Mouse (Mus musculus) embryonic facial prominence, embryonic 11.5 days (tissue): ENCODE measurements around the gene Kit. TPM values are rescaled to one million over a fixed set of nuclear protein-coding genes. Genes with fewer than 3 reads are reported as not detected.

Experiments used
- ATAC-seq: fragments of 200-750 bp; cut with Nextera tagmentation; replicated peaks from 2 replicates; pipeline ENCODE4 v1.8.0; 2017; ENCODE audit warnings: low read depth; ENCODE audit not compliant: insufficient number of reproducible peaks, low FRiP score, low TSS enrichment
- DNase-seq: peaks from one replicate; pipeline ENCODE4 v3.0.0-alpha.2; 2015; ENCODE audit warnings: low spot score
- H3K27ac ChIP-seq: fragments of 300-500 bp; sonication (generic); replicated peaks from 2 replicates; pipeline ENCODE4 v1.5.1; 2014; ENCODE audit warnings: mild to moderate bottlenecking, low read depth, low read length, control low read depth
- H3K27me3 ChIP-seq: fragments of 300-500 bp; sonication (generic); 2 replicates; pipeline ENCODE4 v1.6.1; 2014; ENCODE audit warnings: mild to moderate bottlenecking, low read length, moderate library complexity, mixed read lengths; ENCODE audit not compliant: control insufficient read depth, insufficient read depth
- H3K36me3 ChIP-seq: fragments of 300-500 bp; sonication (generic); replicated peaks from 2 replicates; pipeline ENCODE4 v1.6.1; 2014; ENCODE audit warnings: low read depth, mild to moderate bottlenecking, low read length, moderate library complexity, mixed read lengths; ENCODE audit not compliant: control insufficient read depth, insufficient read depth
- H3K4me1 ChIP-seq: fragments of 300-500 bp; sonication (generic); 2 replicates; pipeline ENCODE4 v1.6.1; 2014; ENCODE audit warnings: low read length, mixed read lengths; ENCODE audit not compliant: control insufficient read depth, insufficient read depth
- H3K4me2 ChIP-seq: fragments of 300-500 bp; sonication (generic); 2 replicates; pipeline ENCODE4 v1.6.1; 2014; ENCODE audit warnings: low read depth, mild to moderate bottlenecking, control low read depth, low read length, moderate library complexity
- H3K4me3 ChIP-seq: fragments of 300-500 bp; sonication (generic); 2 replicates; pipeline ENCODE4 v1.5.1; 2014; ENCODE audit warnings: low read depth, low read length, control low read depth
- H3K9ac ChIP-seq: fragments of 300-500 bp; sonication (generic); replicated peaks from 2 replicates; pipeline ENCODE4 v1.6.1; 2014; ENCODE audit warnings: mild to moderate bottlenecking, control low read depth, low read length
- H3K9me3 ChIP-seq: fragments of 300-500 bp; sonication (generic); replicated peaks from 2 replicates; pipeline ENCODE4 v1.6.1; 2016; ENCODE audit warnings: mild to moderate bottlenecking, low read length, inconsistent platforms, mixed read lengths; ENCODE audit not compliant: control insufficient read depth
- WGBS: fragments of 180-500 bp; shearing (Covaris S2); extraction: QIAGEN DNeasy Blood & Tissue Kit; methylation state at CpG from one replicate; pipeline ENCODE4 v1.1.7; 2014; 5-methylcytosine and 5-hydroxymethylcytosine counted together
- polyA plus RNA-seq: library from polyadenylated mRNA; unstranded; fragments of >200 nt; fragmentation: Nextera tagmentation; extraction: Ambion mirVana; gene quantifications from 2 replicates; pipeline ENCODE4 v1.2.1, GENCODE M21; 2014

Gene Kit
- polyA plus RNA-seq, 1 experiment from 2014 or later = 21.0 TPM

DNA sequence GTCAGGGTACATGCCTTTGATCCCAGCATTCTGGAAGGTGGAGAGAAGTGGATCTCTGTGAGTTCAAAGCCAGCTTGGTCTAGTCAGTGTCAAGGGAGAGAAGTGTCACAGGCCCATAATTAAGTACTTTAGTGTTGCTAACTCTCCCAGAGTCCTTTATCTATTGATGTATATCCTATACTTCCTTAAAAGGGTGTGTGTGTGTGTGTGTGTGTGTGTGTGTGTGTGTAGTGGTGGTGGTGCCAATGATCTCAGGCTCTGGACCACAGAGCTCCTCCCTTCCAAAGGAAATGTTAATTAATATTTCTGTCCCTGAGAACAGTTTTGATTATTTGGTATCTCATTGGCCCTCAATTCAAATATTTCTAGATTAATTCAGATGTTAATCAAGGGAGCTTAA lies 50.3 kb downstream of the Kit start:
- no peak for DNase-seq
- Histone ChIP-seq H3K27me3 (no peaks in the 10 kb centered on the region), H3K36me3 (no peaks in the 10 kb centered on the region; the same call in 1 of the 2 replicates), H3K9ac (no peak overlapping the region), H3K4me1 (no peaks in the 10 kb centered on the region), H3K9me3 (no peaks in the 10 kb centered on the region), H3K4me2 (no peak overlapping the region), H3K27ac (no peak overlapping the region), H3K4me3 (no peak overlapping the region)
- ATAC-seq = no peak

DNA sequence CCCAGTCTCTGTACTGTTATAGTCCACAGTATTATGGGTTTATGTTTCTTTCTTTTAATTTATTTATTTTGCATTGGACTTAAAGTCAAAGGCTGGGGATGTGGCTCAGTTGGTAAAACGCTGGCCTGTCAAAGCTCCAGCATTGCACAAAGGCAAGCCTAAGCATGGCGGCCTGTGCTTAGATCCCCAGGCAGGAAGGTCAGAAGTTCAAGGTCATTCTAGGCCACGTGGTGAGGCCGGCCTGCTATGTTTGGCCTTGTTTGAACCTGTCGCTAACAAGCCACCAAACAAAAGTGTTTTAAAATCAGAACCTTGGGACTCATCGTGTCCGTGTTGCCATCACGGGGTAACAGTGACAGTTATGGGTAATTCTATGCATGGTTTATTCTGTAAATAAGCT lies 51.6 kb downstream of the Kit start:
- no peak for ATAC-seq
- WGBS = 56% methylated on average over 8 of the region's 8 CpGs

DNA sequence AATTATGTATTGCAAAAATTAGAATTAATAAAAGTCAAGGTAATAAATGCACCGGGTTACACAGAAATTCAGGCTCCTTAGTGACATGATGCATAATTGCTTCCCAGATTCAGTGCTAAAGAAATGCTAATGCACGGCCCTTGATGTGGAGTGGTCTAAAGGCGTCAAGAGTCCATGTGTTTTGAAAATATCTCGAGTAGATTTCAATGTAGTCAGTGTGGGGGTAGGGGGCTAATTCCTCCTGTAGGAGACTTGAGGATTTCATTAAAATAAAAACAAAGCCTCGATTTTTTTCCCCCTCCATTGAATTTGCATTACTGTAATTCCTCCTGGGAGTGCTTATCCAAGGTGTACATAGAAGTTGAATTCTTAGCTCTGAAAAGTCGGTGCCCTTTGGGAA lies 52.0 kb downstream of the Kit start:
- ATAC-seq (no peak), DNase-seq (no peak)
- H3K27ac ChIP-seq = no peak overlapping the region
- 68% methylated on average over 6 of the region's 6 CpGs for WGBS
- H3K4me2 ChIP-seq = no peak overlapping the region
- no peak overlapping the region for H3K9ac ChIP-seq
- no peak overlapping the region for H3K4me3 ChIP-seq
- no peaks in the 10 kb centered on the region for H3K27me3 ChIP-seq
- H3K4me1 ChIP-seq = no peaks in the 10 kb centered on the region
- no peaks in the 10 kb centered on the region for H3K9me3 ChIP-seq
- H3K36me3 ChIP-seq = no peaks in the 10 kb centered on the region

More for the DNA sequence above, 51.6 kb downstream of the Kit start:
- no peaks in the 10 kb centered on the region for H3K27me3 ChIP-seq
- no peaks in the 10 kb centered on the region for H3K4me1 ChIP-seq
- no peak overlapping the region for H3K4me3 ChIP-seq
- no peak overlapping the region for H3K9ac ChIP-seq
- H3K36me3 ChIP-seq = no peaks in the 10 kb centered on the region
- no peaks in the 10 kb centered on the region for H3K9me3 ChIP-seq
- H3K27ac ChIP-seq = no peak overlapping the region
- H3K4me2 ChIP-seq = no peak overlapping the region
- no peak for DNase-seq

DNA sequence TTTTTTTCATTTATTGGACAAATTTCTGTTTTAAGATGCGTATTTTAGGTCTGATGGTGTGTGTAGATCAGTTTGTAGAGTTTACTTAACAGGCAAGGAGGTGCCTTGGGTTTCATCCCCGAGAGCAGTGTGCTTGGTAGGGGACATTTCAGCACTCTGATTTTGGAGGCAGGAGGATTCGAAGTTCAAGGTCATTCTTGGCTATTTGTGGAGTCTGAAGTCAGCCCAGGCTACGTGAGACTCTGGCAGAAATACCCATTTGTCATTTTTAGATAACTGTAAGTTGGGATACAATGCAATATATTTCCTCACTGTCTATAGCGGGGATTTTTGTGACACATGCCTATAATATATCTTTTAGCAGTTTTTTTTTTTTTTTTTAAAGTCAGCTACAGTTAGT lies 57.5 kb downstream of the Kit start:
- Histone ChIP-seq H3K4me3 (no peak overlapping the region), H3K36me3 (no peaks in the 10 kb centered on the region), H3K27ac (no peak overlapping the region), H3K9me3 (no peaks in the 10 kb centered on the region), H3K27me3 (no peaks in the 10 kb centered on the region), H3K9ac (no peak overlapping the region), H3K4me2 (no peak overlapping the region), H3K4me1 (no peaks in the 10 kb centered on the region)
- WGBS = 90% methylated on average over 5 of the region's 5 CpGs
- DNase-seq = no peak
- ATAC-seq = no peak

DNA sequence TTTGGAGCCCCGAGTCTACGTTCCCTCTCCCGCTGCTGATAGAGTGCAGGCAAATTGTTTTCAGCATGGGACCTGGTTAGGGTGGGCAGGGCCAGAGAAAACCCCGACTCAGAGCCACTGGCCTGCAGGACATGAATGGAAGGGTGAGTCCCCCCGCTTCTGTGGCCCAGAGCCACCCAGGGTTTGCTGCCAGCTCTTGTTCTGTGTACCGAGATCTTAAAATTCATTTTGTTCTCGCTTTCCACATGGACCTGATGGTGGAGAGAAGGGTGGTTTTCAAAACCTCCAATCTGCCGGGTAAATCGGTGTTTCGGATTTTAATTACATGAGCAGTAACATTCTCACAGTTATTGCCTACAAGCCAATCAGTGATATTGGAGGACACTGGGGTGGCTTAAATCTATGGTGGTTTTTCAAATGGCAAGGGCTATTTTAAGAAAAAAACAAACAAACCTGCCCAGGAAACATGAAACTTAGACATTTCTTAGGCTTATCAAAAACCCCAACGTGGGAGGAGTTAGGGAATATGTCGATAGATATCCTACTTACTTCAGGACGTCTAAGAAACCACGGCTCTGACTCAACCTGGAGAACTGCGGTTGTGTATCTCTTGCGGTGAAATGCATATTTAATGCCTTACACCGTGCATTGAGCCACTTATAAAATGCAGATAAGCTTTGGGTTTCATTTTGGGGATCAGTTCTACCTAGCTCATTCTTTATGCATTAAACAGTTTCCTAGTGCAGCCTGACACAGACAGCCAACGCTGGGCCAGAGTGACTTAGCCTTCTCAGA lies 58.3 kb downstream of the Kit start:
- Histone ChIP-seq H3K36me3 (no peaks in the 10 kb centered on the region), H3K9me3 (no peaks in the 10 kb centered on the region), H3K27ac (no peak overlapping the region), H3K27me3 (no peaks in the 10 kb centered on the region), H3K4me3 (no peak overlapping the region), H3K9ac (no peak overlapping the region), H3K4me1 (no peaks in the 10 kb centered on the region), H3K4me2 (no peak overlapping the region)
- no peak for ATAC-seq
- WGBS = 89% methylated on average over 18 of the region's 18 CpGs
- DNase-seq = no peak

DNA sequence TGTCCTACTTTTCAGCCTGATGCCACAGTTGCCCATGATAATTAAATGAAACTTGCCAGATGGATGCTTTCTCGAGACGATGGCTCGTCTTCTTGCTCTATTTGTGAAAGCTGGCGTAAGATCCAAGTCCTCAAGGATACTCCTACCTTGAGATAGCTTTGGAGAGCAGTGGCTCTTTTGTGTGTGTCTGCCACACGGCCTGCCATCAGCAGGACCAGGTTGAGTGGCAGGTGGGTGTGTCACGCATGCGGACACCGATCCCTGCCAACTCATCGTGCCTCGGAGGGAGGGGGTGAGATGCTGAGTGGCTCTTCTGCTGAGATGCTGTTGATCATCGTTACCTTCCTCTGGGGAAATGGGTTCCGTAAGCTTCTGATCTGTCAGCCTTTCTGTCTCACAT lies 60.7 kb downstream of the Kit start:
- Histone ChIP-seq H3K9ac (no peak overlapping the region), H3K27me3 (no peaks in the 10 kb centered on the region), H3K4me2 (no peak overlapping the region), H3K36me3 (no peaks in the 10 kb centered on the region), H3K9me3 (no peaks in the 10 kb centered on the region), H3K4me3 (no peak overlapping the region), H3K4me1 (no peaks in the 10 kb centered on the region), H3K27ac (no peak overlapping the region)
- WGBS = 85% methylated on average over 12 of the region's 12 CpGs
- DNase-seq (no peak), ATAC-seq (no peak)

DNA sequence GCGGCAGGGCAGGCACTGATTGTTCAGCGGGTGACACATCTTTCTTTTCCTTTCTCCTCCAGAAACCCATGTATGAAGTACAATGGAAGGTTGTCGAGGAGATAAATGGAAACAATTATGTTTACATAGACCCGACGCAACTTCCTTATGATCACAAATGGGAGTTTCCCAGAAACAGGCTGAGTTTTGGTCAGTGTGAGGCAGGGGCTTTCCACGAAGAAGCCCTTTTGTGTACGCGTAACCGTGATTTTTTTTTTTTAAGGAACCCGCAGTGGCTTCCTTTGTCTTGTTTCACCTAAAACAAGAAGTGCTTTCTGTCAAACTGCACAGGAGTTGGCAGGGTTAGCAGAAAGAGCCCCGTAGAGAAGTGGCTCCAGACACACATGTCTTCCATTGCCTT lies 65.9 kb downstream of the Kit start:
- H3K4me2 ChIP-seq = no peak overlapping the region
- DNase-seq = no peak
- no peaks in the 10 kb centered on the region for H3K27me3 ChIP-seq
- WGBS = 83% methylated on average over 11 of the region's 11 CpGs
- no peak overlapping the region for H3K27ac ChIP-seq
- H3K9ac ChIP-seq = no peak overlapping the region
- H3K4me1 ChIP-seq = no peaks in the 10 kb centered on the region
- H3K36me3 ChIP-seq = no peaks in the 10 kb centered on the region
- H3K9me3 ChIP-seq = no peaks in the 10 kb centered on the region
- ATAC-seq = no peak
- no peak overlapping the region for H3K4me3 ChIP-seq

DNA sequence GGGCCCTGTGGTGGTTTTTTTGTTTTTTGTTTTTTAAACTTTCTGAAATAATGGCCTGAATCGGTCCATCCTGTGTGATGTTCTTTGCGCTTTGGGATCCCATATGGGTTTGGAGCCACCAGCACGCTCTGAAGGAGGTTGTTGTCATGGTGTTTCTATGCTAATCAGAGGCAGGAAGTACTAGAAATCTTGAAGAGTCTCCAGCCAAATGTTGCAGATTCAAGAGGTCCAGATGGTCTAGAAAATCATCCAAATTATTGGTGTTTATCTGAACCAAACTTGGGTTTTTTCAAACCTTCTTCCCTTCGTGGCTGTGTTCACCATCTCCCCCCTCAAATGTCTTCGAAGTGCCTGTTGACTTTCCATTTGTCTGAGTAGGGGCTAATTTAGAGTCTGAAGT lies 72.3 kb downstream of the Kit start:
- no peak overlapping the region for H3K9ac ChIP-seq
- H3K9me3 ChIP-seq = no peaks in the 10 kb centered on the region
- H3K4me1 ChIP-seq = no peaks in the 10 kb centered on the region
- H3K27ac ChIP-seq = no peak overlapping the region
- no peaks in the 10 kb centered on the region for H3K27me3 ChIP-seq
- DNase-seq (no peak), ATAC-seq (no peak)
- H3K4me3 ChIP-seq = no peak overlapping the region
- 94% methylated on average over 5 of the region's 5 CpGs for WGBS
- H3K36me3 ChIP-seq = no peaks in the 10 kb centered on the region
- H3K4me2 ChIP-seq = no peak overlapping the region
